Mouse (Mus musculus): ENCODE results near the gene Fbxo47. TPM values are rescaled to one million over a fixed set of nuclear protein-coding genes. Genes with fewer than 3 reads are reported as not detected.
"Not testable (repeated sequence)": the region's sequence is repeated elsewhere in the genome, so short reads cannot be mapped to it uniquely, and the experiment has no call there.

Fbxo47 gene
- polyA plus RNA-seq, 1 experiment from 2014 or later, result 0.45 TPM

DNA sequence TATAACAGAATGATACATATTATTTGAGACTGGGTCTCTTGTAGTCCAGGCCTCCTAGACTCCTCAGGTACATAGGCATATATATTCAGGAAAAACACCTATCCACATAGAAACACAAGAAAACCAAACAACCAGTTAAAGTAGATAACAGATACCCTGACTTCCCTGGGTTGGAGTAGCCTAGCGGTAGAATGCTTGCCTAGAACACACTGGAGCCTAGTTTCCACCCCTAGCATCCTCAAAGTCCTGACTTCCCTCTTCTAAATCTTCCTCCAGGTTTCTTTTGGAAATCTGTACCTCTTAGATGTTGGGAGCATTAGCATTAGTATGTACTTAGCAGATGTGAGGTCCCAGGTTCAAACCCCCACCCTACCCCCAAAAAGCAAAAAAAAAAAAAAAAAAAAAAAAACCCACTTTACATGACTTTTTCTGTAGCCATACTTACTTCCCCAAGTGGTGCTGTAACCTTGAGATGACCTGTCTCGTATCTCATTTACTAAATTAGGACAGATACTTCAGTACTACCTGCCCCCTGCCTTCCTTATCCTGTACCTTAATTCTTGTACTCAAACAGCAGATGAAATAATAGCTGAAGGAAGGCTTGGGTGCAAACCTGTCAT lies 1.5 kb upstream of the Fbxo47 start:
- Histone ChIP-seq H3K9ac (replicated peaks; ENCODE audit: low read length) (no peak overlapping the region), H3K4me1 (ENCODE audit: insufficient read depth, low read length) (peaks cover 4% of the 10 kb centered on the region; the same call in 1 of the 2 replicates), H3K36me3 (ENCODE audit: insufficient read depth, low read length) (no peaks in the 10 kb centered on the region), H3K4me3 (ENCODE audit: low read length) (no peak overlapping the region), H3K27me3 (ENCODE audit: insufficient read depth, low read length) (no peaks in the 10 kb centered on the region), H3K27ac (ENCODE audit: low read length) (no peak overlapping the region), H3K9me3 (ENCODE audit: low read length) (peaks cover 2% of the 10 kb centered on the region; the same call in 1 of the 2 replicates), H3K4me2 (replicated peaks; ENCODE audit: low read depth, low read length) (peak overlapping the region; percentile 69; the same call in 1 of the 2 replicates)
- no peak for ATAC-seq (ENCODE audit: low FRiP score, low TSS enrichment)
- 88% methylated on average over 2 of the region's 2 CpGs for WGBS

DNA sequence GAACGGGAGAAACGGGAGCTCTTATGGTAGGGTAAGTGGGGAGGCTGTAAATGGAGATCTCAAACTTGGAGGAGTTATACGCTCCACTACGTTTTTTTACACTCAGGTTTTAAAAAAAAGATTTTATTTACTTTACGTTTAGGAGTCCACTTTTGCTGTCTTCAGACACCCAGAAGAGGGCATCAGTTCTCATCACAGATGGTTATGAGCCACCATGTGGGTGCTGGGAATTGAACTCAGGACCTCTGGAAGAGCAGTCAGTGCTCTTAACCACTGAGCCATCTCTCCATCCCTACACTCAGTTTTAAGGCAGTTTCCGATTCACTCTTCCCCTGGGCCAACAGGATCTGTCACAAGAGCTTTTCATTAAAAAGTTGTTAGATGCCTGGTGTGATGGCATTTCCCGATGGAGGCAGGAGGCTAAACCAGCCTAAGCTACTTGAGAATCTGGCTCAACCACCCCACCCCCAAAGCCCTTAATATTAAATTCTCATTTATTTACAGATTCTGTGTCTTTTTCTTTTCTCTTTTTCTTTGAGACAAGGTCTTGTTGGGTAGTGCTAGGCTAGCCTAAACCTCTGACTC lies 739 bp upstream of the Fbxo47 start:
- peaks cover 4% of the 10 kb centered on the region; the same call in 1 of the 2 replicates for H3K4me1 ChIP-seq (ENCODE audit: insufficient read depth, low read length)
- H3K9me3 ChIP-seq (ENCODE audit: low read length), result peaks cover 2% of the 10 kb centered on the region; the same call in 1 of the 2 replicates
- ATAC-seq (ENCODE audit: low FRiP score, low TSS enrichment), result peak; percentile 11; the same call in 1 of the 2 replicates
- H3K36me3 ChIP-seq (ENCODE audit: insufficient read depth, low read length), result no peaks in the 10 kb centered on the region
- H3K4me2 ChIP-seq (replicated peaks; ENCODE audit: low read depth, low read length), result peak overlapping the region; percentile 69
- no peaks in the 10 kb centered on the region for H3K27me3 ChIP-seq (ENCODE audit: insufficient read depth, low read length)
- peak overlapping the region; percentile 53 for H3K9ac ChIP-seq (replicated peaks; ENCODE audit: low read length)
- peak overlapping the region; percentile 74 for H3K4me3 ChIP-seq (ENCODE audit: low read length)
- peak overlapping the region; percentile 89 for H3K27ac ChIP-seq (ENCODE audit: low read length)
- WGBS, result 30% methylated on average over 7 of the region's 7 CpGs

DNA sequence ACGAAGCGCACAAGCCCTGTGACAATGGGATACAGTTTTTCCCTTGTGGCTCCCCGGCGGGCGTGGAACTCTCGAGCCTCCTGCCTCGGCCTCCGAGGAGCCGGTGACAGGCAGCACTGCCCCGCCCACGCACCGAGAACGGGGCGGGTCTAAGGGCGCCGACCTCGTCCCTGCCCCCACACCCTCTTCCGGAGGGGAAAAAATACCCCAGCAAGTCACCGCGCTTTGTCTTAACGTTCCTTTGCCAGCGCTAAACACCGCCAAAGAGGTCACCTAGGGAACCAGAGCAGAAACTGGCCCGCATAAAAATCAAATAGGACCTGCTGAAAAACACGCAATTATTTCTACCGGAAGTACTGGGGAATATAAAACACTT lies 424 bp downstream of the Fbxo47 start:
- H3K4me2 ChIP-seq (replicated peaks; ENCODE audit: low read depth, low read length), result peak overlapping the region; percentile 69
- no peaks in the 10 kb centered on the region for H3K27me3 ChIP-seq (ENCODE audit: insufficient read depth, low read length)
- H3K27ac ChIP-seq (ENCODE audit: low read length), result peak overlapping the region; percentile 94
- peak; percentile 25; the same call in 1 of the 2 replicates for ATAC-seq (ENCODE audit: low FRiP score, low TSS enrichment)
- H3K4me3 ChIP-seq (ENCODE audit: low read length), result peak overlapping the region; percentile 74
- no peaks in the 10 kb centered on the region for H3K36me3 ChIP-seq (ENCODE audit: insufficient read depth, low read length)
- peaks cover 4% of the 10 kb centered on the region; the same call in 1 of the 2 replicates for H3K4me1 ChIP-seq (ENCODE audit: insufficient read depth, low read length)
- peaks cover 2% of the 10 kb centered on the region; the same call in 1 of the 2 replicates for H3K9me3 ChIP-seq (ENCODE audit: low read length)
- peak overlapping the region; percentile 69 for H3K9ac ChIP-seq (replicated peaks; ENCODE audit: low read length)
- 5% methylated on average over 26 of the region's 26 CpGs for WGBS

DNA sequence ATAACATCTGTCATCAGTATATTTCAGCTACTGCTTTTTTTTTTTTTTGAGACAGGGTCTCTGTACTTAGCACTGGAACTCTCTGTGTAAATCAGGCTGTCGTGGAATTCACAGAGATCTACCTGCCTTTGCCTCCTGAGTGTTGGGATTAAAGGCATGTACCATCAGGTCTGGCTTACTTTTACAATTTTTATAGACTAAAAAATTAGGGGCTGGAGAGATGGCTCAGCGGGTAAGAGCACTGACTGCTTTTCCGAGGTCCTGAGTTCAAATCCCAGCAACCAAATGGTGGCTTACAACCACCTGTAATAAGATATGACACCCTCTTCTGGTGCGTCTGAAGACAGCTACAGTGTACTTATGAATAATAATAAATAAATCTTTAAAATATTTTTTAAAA lies 3.6 kb downstream of the Fbxo47 start:
- Histone ChIP-seq H3K4me2 (replicated peaks; ENCODE audit: low read depth, low read length) (no peak overlapping the region), H3K9ac (replicated peaks; ENCODE audit: low read length) (no peak overlapping the region), H3K27ac (ENCODE audit: low read length) (no peak overlapping the region), H3K27me3 (ENCODE audit: insufficient read depth, low read length) (no peaks in the 10 kb centered on the region), H3K36me3 (ENCODE audit: insufficient read depth, low read length) (no peaks in the 10 kb centered on the region), H3K9me3 (ENCODE audit: low read length) (peaks cover 2% of the 10 kb centered on the region; the same call in 1 of the 2 replicates), H3K4me3 (ENCODE audit: low read length) (no peak overlapping the region), H3K4me1 (ENCODE audit: insufficient read depth, low read length) (peaks cover 4% of the 10 kb centered on the region; the same call in 1 of the 2 replicates)
- 87% methylated on average over 4 of the region's 4 CpGs for whole genome bisulfite sequencing
- no peak for ATAC-seq (ENCODE audit: low FRiP score, low TSS enrichment)

DNA sequence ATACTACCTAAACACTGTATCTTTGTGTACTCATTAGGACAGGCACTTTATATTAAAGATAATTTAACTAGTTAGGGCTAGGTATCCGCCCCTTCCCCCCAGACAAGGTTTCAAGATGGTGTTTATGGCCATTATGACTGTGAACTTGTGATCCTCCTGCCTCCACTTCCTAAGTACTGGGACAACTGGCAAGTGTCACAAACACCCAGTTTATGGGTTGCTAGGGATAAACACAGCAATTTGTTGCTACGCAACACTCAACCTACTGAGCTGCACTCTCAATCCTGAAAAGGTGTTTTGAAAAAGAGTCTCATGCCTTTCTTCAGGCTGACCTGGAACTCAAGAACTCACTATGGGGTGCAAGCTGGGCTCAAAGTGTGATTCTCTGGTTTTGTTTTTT lies 6.6 kb downstream of the Fbxo47 start:
- no peak for ATAC-seq (ENCODE audit: low FRiP score, low TSS enrichment)
- no peaks in the 10 kb centered on the region for H3K27me3 ChIP-seq (ENCODE audit: insufficient read depth, low read length)
- no peak overlapping the region for H3K27ac ChIP-seq (ENCODE audit: low read length)

DNA sequence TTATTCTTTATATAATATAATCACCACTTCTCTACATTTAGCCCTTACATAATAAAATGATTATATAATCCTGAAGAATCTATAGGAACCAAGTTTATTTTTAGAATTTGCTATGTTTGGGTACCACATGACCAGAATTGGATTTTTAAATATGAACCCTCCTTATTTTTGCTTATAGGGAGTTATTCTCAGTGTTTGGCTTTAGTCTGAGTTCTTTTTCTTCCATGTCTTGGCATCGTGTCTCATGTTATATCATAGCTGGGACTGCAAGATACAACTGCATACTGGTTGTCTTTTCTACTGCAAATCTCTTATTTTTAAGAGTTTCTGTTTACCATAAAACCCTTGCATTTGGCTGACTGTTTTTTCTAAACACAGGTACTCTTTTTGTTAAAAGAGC lies 9.6 kb downstream of the Fbxo47 start:
- no peak overlapping the region for H3K9ac ChIP-seq (replicated peaks; ENCODE audit: low read length)
- no peaks in the 10 kb centered on the region for H3K27me3 ChIP-seq (ENCODE audit: insufficient read depth, low read length)
- no peak for ATAC-seq (ENCODE audit: low FRiP score, low TSS enrichment)
- no peaks in the 10 kb centered on the region for H3K36me3 ChIP-seq (ENCODE audit: insufficient read depth, low read length)
- H3K4me2 ChIP-seq (replicated peaks; ENCODE audit: low read depth, low read length), result no peak overlapping the region
- 94% methylated on average over 1 of the region's 1 CpGs for WGBS
- no peaks in the 10 kb centered on the region for H3K4me1 ChIP-seq (ENCODE audit: insufficient read depth, low read length)
- no peak overlapping the region for H3K27ac ChIP-seq (ENCODE audit: low read length)
- no peaks in the 10 kb centered on the region for H3K9me3 ChIP-seq (ENCODE audit: low read length)
- no peak overlapping the region for H3K4me3 ChIP-seq (ENCODE audit: low read length)

More for the DNA sequence above, 6.6 kb downstream of the Fbxo47 start:
- no peak overlapping the region for H3K4me2 ChIP-seq (replicated peaks; ENCODE audit: low read depth, low read length)
- H3K9me3 ChIP-seq (ENCODE audit: low read length), result no peaks in the 10 kb centered on the region
- H3K36me3 ChIP-seq (ENCODE audit: insufficient read depth, low read length), result no peaks in the 10 kb centered on the region
- H3K4me1 ChIP-seq (ENCODE audit: insufficient read depth, low read length), result no peaks in the 10 kb centered on the region
- H3K9ac ChIP-seq (replicated peaks; ENCODE audit: low read length), result no peak overlapping the region
- WGBS, result 51% methylated on average over 2 of the region's 2 CpGs
- H3K4me3 ChIP-seq (ENCODE audit: low read length), result no peak overlapping the region

DNA sequence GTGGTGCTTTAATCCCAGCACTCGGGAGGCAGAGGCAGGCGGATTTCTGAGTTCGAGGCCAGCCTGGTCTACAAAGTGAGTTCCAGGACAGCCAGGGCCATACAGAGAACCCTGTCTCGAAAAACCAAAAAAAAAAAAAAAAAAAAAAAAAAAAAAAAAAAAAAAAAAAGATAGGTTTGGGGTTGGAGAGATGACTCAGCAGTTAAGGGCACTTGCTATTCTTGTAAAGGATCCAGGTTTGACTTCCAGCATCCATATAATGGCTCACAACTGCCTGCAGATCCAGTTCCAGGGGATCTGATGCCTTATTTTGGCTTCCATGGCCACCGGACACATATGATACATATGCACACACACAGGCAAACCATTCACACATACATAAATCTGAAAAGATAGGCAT lies 11.6 kb downstream of the Fbxo47 start:
- WGBS, result 86% methylated on average over 5 of the region's 5 CpGs
- not testable (repeated sequence) for H3K27me3 ChIP-seq (ENCODE audit: insufficient read depth, low read length); H3K27ac ChIP-seq (ENCODE audit: low read length); H3K4me2 ChIP-seq (replicated peaks; ENCODE audit: low read depth, low read length); H3K4me3 ChIP-seq (ENCODE audit: low read length); H3K9me3 ChIP-seq (ENCODE audit: low read length); ATAC-seq (ENCODE audit: low FRiP score, low TSS enrichment); H3K9ac ChIP-seq (replicated peaks; ENCODE audit: low read length); H3K4me1 ChIP-seq (ENCODE audit: insufficient read depth, low read length); H3K36me3 ChIP-seq (ENCODE audit: insufficient read depth, low read length)

DNA sequence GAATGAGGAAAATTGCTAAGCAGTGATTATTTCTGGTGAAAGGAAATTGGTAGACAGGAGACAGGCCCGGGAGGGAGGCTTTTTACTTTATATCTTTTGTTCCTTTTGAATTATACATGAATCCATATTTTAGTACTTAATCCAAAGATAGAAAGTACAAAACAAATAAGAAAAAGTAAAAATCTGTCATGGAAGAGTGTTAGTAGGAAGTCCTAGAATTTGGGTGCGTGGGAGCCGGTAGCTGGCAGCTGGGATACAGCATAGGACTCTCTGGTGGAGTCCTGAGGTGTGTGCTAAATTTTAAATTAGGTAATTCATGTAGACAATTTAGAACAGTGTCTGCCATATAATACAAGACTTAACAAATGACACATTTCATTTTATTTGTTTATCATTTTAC lies 16.4 kb downstream of the Fbxo47 start:
- Histone ChIP-seq H3K9ac (replicated peaks; ENCODE audit: low read length) (no peak overlapping the region), H3K36me3 (ENCODE audit: insufficient read depth, low read length) (no peaks in the 10 kb centered on the region), H3K4me1 (ENCODE audit: insufficient read depth, low read length) (no peaks in the 10 kb centered on the region), H3K4me3 (ENCODE audit: low read length) (no peak overlapping the region), H3K27ac (ENCODE audit: low read length) (no peak overlapping the region), H3K27me3 (ENCODE audit: insufficient read depth, low read length) (no peaks in the 10 kb centered on the region), H3K4me2 (replicated peaks; ENCODE audit: low read depth, low read length) (no peak overlapping the region), H3K9me3 (ENCODE audit: low read length) (no peaks in the 10 kb centered on the region)
- 90% methylated on average over 3 of the region's 3 CpGs for WGBS
- no peak for ATAC-seq (ENCODE audit: low FRiP score, low TSS enrichment)

DNA sequence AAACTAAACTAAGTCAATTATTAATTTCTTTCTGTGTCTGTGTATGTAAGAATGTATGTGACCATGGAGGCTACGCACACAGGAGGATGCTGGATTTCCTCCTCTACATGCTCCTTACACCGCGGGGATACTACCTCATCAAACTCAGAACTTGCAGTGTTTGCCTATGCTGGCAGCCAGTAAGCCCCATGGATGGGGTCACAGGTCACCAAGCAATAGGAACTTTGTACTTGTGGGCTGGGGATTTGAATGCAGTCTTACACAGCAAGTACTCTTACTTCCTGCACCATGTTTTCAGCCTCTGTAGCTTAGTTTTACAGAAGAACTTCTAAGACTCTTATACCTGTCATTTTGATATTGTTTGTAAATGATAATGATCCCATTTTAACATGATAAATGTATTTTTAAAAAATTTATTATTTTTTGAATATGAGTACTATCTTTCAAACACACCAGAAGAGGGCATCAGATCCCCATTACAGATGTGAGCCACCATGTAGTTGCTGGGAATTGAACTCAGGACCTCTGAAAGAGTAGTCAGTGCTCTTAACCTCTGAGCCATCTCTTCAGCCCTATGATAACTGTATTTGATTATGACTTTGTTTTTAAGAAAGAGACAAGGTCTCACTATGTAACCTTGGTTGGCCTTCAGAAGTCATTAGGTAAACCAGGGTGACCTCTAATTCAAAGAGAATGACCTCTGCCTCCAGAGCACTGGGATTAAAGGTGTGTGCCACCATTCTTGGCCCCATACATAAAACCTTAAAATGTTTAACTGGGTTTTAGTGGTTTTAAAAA lies 17.7 kb downstream of the Fbxo47 start:
- 95% methylated on average over 3 of the region's 3 CpGs for WGBS
- H3K4me2 ChIP-seq (replicated peaks; ENCODE audit: low read depth, low read length), result no peak overlapping the region
- H3K4me1 ChIP-seq (ENCODE audit: insufficient read depth, low read length), result no peaks in the 10 kb centered on the region
- H3K9ac ChIP-seq (replicated peaks; ENCODE audit: low read length), result no peak overlapping the region
- no peak overlapping the region for H3K4me3 ChIP-seq (ENCODE audit: low read length)
- no peaks in the 10 kb centered on the region for H3K9me3 ChIP-seq (ENCODE audit: low read length)
- no peak for ATAC-seq (ENCODE audit: low FRiP score, low TSS enrichment)
- no peaks in the 10 kb centered on the region for H3K36me3 ChIP-seq (ENCODE audit: insufficient read depth, low read length)
- no peaks in the 10 kb centered on the region for H3K27me3 ChIP-seq (ENCODE audit: insufficient read depth, low read length)
- H3K27ac ChIP-seq (ENCODE audit: low read length), result no peak overlapping the region

DNA sequence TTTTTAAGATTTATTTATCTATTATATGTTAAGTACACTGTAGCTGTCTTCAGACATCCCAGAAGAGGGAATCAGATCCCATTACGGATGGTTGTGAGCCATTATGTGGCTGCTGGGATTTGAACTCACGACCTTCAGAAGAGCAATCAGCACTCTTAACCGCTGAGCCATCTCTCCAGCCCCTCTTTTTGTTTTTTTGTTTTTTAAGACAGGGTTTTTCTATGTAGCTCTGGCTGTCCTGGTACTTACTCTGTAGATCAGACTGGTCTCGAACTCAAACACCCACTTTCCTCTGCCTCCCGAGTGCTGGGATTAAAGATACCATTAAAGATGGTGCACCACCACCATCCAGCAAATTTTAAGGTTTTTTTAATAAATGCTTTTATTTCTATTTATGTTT lies 18.5 kb downstream of the Fbxo47 start:
- Histone ChIP-seq H3K27ac (ENCODE audit: low read length) (no peak overlapping the region), H3K27me3 (ENCODE audit: insufficient read depth, low read length) (no peaks in the 10 kb centered on the region), H3K9ac (replicated peaks; ENCODE audit: low read length) (no peak overlapping the region), H3K4me2 (replicated peaks; ENCODE audit: low read depth, low read length) (no peak overlapping the region), H3K9me3 (ENCODE audit: low read length) (no peaks in the 10 kb centered on the region), H3K36me3 (ENCODE audit: insufficient read depth, low read length) (no peaks in the 10 kb centered on the region), H3K4me1 (ENCODE audit: insufficient read depth, low read length) (no peaks in the 10 kb centered on the region), H3K4me3 (ENCODE audit: low read length) (no peak overlapping the region)
- 84% methylated on average over 5 of the region's 5 CpGs for WGBS
- ATAC-seq (ENCODE audit: low FRiP score, low TSS enrichment), result no peak
